Mouse (Mus musculus): ENCODE measurements around the gene Gm14819. TPM values are rescaled to one million over a fixed set of nuclear protein-coding genes. Genes with fewer than 3 reads are reported as not detected.
"Not testable (repeated sequence)": the region's sequence is repeated elsewhere in the genome, so short reads cannot be mapped to it uniquely, and the experiment has no call there.

The Gm14819 gene
- polyA plus RNA-seq (2015; fragmentation: Nextera tagmentation; extraction: Ambion mirVana): not detected in 2 replicates

GRCm38 (mm10) chrX:35403883-35404282, at the start of gene Gm14819:
TSS of gene Gm14819 (plus strand) at chrX:35404183.
- H3K27ac ChIP-seq (ENCODE audit: low read depth); DNase-seq; ATAC-seq; H3K9ac ChIP-seq (replicated peaks); H3K36me3 ChIP-seq (replicated peaks; ENCODE audit: insufficient read depth, low read length); H3K4me2 ChIP-seq (ENCODE audit: low read depth, low read length); H3K27me3 ChIP-seq (ENCODE audit: insufficient read depth, low read length); H3K9me3 ChIP-seq (ENCODE audit: low read length); H3K4me3 ChIP-seq (ENCODE audit: low read depth, low read length); H3K4me1 ChIP-seq (ENCODE audit: insufficient read depth): not testable (repeated sequence)
- no CpG with 5 or more reads among the region's 6 CpGs for WGBS (ENCODE audit: insufficient replicate concordance)
